Mouse (Mus musculus) ES-Bruce4 (cell line): ENCODE measurements around the gene Myog.

ENCODE experiments used
- EP300 ChIP-seq: IDR thresholded peaks from 2 replicates; pipeline ENCODE4 v1.6.1; 2011; ENCODE audit warnings: low read depth, low read length; ENCODE audit not compliant: insufficient read depth
- POLR2A ChIP-seq: IDR thresholded peaks from one replicate; pipeline ENCODE4 v1.8.1; 2011; ENCODE audit warnings: low read length; ENCODE audit not compliant: insufficient read depth

DNA sequence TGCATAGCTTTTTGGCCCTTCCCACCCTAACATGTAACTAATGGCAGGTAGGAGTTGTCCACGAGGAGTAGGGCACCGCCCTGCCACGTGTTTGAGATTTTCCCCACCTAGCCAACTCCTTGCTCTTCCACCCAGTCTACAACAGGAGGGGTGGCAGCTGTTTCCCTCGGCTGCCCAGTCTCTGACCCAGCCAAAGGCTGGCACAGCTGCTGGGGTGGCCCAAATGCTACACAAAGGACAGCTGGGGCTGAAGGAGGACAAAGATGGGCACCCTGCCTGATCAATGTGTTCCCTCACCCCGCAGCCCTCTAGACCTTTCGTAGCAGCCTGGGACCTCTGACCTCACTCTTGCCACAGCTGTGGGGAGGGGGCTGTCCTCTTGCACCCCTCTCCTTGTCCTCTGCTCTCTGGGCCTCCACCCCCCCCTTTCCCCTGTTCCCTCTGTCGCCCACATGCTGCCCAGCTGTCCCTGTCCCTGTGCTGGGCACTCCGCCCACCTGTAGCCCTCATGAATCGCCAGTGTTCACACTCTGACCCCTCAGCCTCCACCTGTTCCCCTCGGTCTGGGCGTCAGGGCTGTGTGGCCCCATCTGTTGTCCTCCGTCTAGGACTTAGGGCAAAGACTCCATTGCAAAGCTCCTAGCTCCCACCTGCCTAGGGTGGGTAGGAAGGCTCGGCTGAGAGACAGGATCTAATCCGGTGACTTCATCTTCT is 44.6 kb upstream of the Myog start:
- TF ChIP-seq POLR2A (no peak), EP300 (no peak)
